Mouse (Mus musculus) neural tube, embryonic 12.5 days (tissue): Measurements from ENCODE around the gene Rdh16f1. TPM values are rescaled to one million over a fixed set of nuclear protein-coding genes. Genes with fewer than 3 reads are reported as not detected.

Source experiments
- polyA plus RNA-seq: library from polyadenylated mRNA; unstranded; fragments of >200 nt; fragmentation: Nextera tagmentation; extraction: Ambion mirVana; gene quantifications from 2 replicates; pipeline ENCODE4 v1.2.1, GENCODE M21; 2016

Gene Rdh16f1
- polyA plus RNA-seq, 1 experiment from 2014 or later: not detected

Other genes starting within 250 kb of the Rdh16f1 start
- 7.3 and 7.6 TPM in 2 replicates for gene Ndufa4l2, start 244.8 kb upstream of the Rdh16f1 start, polyA plus RNA-seq
- 74.2 and 76.9 TPM in 2 replicates for gene Shmt2, start 237.3 kb upstream of the Rdh16f1 start, polyA plus RNA-seq
- gene Nxph4, start 225.2 kb upstream of the Rdh16f1 start, polyA plus RNA-seq: 112 and 125 TPM in 2 replicates
- 85.7 and 96.0 TPM in 2 replicates for gene Lrp1, start 138.6 kb upstream of the Rdh16f1 start, polyA plus RNA-seq
- gene Stat6, start 116.8 kb upstream of the Rdh16f1 start, polyA plus RNA-seq: 7.2 and 7.5 TPM in 2 replicates
- 7.2 and 8.0 TPM in 2 replicates for gene Nemp1, start 92.9 kb upstream of the Rdh16f1 start, polyA plus RNA-seq
- gene Nab2, start 91.2 kb upstream of the Rdh16f1 start, polyA plus RNA-seq: 5.6 and 6.9 TPM in 2 replicates
- 0.29 and 0.58 TPM in 2 replicates for gene Myo1a, start 54.6 kb upstream of the Rdh16f1 start, polyA plus RNA-seq
- 0.91 TPM in 1 of 2 replicates, not detected in the other for gene Tac2, start 35.3 kb upstream of the Rdh16f1 start, polyA plus RNA-seq
- 4.9 and 5.5 TPM in 2 replicates for gene Zbtb39, start 20.2 kb upstream of the Rdh16f1 start, polyA plus RNA-seq
- gene Gpr182, start 8.1 kb upstream of the Rdh16f1 start, polyA plus RNA-seq: 0.28 and 0.41 TPM in 2 replicates
- 0.05 and 0.09 TPM in 2 replicates for gene Rdh1, start 66 bp upstream of the Rdh16f1 start, polyA plus RNA-seq
- gene Rdh9, start 16.6 kb downstream of the Rdh16f1 start, polyA plus RNA-seq: 0.09 and 0.10 TPM in 2 replicates
- gene Rdh16, start 41.4 kb downstream of the Rdh16f1 start, polyA plus RNA-seq: not detected in 2 replicates
- gene Rdh19, start 90.1 kb downstream of the Rdh16f1 start, polyA plus RNA-seq: not detected in 2 replicates
- not detected in 2 replicates for gene Rdh16f2, start 106.7 kb downstream of the Rdh16f1 start, polyA plus RNA-seq
- gene Rdh7, start 129.0 kb downstream of the Rdh16f1 start, polyA plus RNA-seq: not detected in 2 replicates
- not detected in 2 replicates for gene Sdr9c7, start 138.7 kb downstream of the Rdh16f1 start, polyA plus RNA-seq
- not detected in 2 replicates for gene Hsd17b6, start 247.8 kb downstream of the Rdh16f1 start, polyA plus RNA-seq